Mouse (Mus musculus): ENCODE data around the gene Dmrtc1c2. TPM values are rescaled to one million over a fixed set of nuclear protein-coding genes. Genes with fewer than 3 reads are reported as not detected.
"Not testable (repeated sequence)": the region's sequence is repeated elsewhere in the genome, so short reads cannot be mapped to it uniquely, and the experiment has no call there.

The Dmrtc1c2 gene
- polyA plus RNA-seq (2015; fragmentation: Nextera tagmentation; extraction: Ambion mirVana) = not detected in 2 replicates

GRCm38 (mm10) chrX:102854516-102854915, at the start of gene Dmrtc1c2:
Gene Dmrtc1c2, minus strand, starts transcription at chrX:102854616.
- 95% methylated on average over 4 of the region's 13 CpGs for WGBS
- H3K9me3 ChIP-seq (replicated peaks; ENCODE audit: low read length); H3K9ac ChIP-seq (ENCODE audit: low read depth, low read length); H3K4me1 ChIP-seq (replicated peaks; ENCODE audit: insufficient read depth, low read length); ATAC-seq (replicated peaks; ENCODE audit: low FRiP score, low read depth); H3K27me3 ChIP-seq (ENCODE audit: insufficient read depth, low read length); DNase-seq (ENCODE audit: low spot score); H3K27ac ChIP-seq; H3K36me3 ChIP-seq (ENCODE audit: insufficient read depth, low read length); H3K4me3 ChIP-seq (replicated peaks; ENCODE audit: low read depth, low read length); H3K4me2 ChIP-seq (ENCODE audit: low read length): not testable (repeated sequence)

DNA sequence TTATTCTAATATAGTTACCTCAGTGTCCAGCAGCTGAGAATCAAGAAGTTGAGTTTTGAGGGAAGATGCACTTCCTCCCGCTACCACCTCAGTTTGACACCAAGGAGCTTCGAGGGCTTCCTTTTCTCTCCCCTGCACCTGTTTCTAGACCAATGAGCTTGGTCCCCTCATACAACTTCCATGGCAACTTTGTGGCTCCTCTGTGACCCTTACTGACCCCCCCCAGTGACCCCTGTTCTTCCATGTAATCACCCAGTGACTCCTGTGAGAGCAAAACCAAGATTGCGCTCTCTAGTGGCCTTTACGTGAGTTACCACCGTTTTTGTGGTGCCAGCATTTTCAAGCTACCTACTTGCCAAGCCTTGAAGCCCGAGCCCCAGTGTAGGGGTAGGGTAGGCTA, 13.5 kb upstream of the Dmrtc1c2 start, which contains the start of gene 1700031F05Rik:
Gene 1700031F05Rik (minus strand): TSS at position 101 of the 400 bp plus-strand sequence.
- no peak for TF ChIP-seq CTCF (IDR thresholded peaks at IDR 0.05; ENCODE audit: low read depth)
- Histone ChIP-seq H3K9me3 (replicated peaks; ENCODE audit: low read length) (no peaks in the 10 kb centered on the region), H3K9ac (ENCODE audit: low read depth, low read length) (no peak within 1 kb of the TSS), H3K36me3 (ENCODE audit: insufficient read depth, low read length) (no peaks in the 10 kb centered on the region), H3K27me3 (ENCODE audit: insufficient read depth, low read length) (no peaks in the 10 kb centered on the region), H3K4me3 (replicated peaks; ENCODE audit: low read depth, low read length) (no peak within 1 kb of the TSS), H3K4me2 (ENCODE audit: low read length) (no peak within 1 kb of the TSS), H3K27ac (no peak within 1 kb of the TSS), H3K4me1 (replicated peaks; ENCODE audit: insufficient read depth, low read length) (no peaks in the 10 kb centered on the region)
- 91% methylated on average over 6 of the region's 6 CpGs for WGBS
- DNase-seq (ENCODE audit: low spot score) (no peak), ATAC-seq (replicated peaks; ENCODE audit: low FRiP score, low read depth) (no peak)

GRCm38 (mm10) chrX:102812311-102812710, 42.1 kb downstream of the Dmrtc1c2 start:
- Histone ChIP-seq H3K4me3 (replicated peaks; ENCODE audit: low read depth, low read length) (no peak overlapping the region), H3K27me3 (ENCODE audit: insufficient read depth, low read length) (no peaks in the 10 kb centered on the region), H3K9me3 (replicated peaks; ENCODE audit: low read length) (no peaks in the 10 kb centered on the region), H3K4me1 (replicated peaks; ENCODE audit: insufficient read depth, low read length) (no peaks in the 10 kb centered on the region), H3K4me2 (ENCODE audit: low read length) (no peak overlapping the region), H3K9ac (ENCODE audit: low read depth, low read length) (no peak overlapping the region), H3K27ac (no peak overlapping the region), H3K36me3 (ENCODE audit: insufficient read depth, low read length) (no peaks in the 10 kb centered on the region)
- WGBS = 69% methylated on average over 4 of the region's 4 CpGs
- no peak for DNase-seq (ENCODE audit: low spot score)
- TF ChIP-seq CTCF (IDR thresholded peaks at IDR 0.05; ENCODE audit: low read depth) = no peak
- ATAC-seq (replicated peaks; ENCODE audit: low FRiP score, low read depth) = no peak

DNA sequence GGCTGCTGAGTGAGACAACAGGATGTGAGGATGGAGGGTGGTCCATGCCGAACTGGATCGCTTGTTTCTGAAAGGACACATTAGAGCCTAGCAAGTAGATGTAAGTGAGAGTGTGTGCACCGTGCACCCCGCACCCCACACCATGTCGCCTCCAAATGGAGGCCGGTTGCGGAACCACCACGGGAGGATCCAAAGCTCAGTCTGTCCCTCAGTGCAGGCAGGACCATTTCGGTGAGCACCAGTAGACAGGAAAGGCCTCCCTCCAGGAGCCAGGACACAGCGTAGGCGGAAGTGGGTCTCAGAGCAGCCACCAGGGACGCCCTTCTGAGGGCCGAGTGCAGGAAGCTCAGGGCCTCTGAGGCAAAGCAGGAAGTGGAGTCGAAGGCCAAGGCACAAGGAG, 51.8 kb downstream of the Dmrtc1c2 start, which contains the start of gene Dmrtc1c1:
Gene Dmrtc1c1 (plus strand): TSS at position 301 of the 400 bp plus-strand sequence.
- not testable (repeated sequence) for H3K9me3 ChIP-seq (replicated peaks; ENCODE audit: low read length); H3K27me3 ChIP-seq (ENCODE audit: insufficient read depth, low read length); H3K9ac ChIP-seq (ENCODE audit: low read depth, low read length); H3K4me3 ChIP-seq (replicated peaks; ENCODE audit: low read depth, low read length); ATAC-seq (replicated peaks; ENCODE audit: low FRiP score, low read depth); H3K4me1 ChIP-seq (replicated peaks; ENCODE audit: insufficient read depth, low read length); H3K27ac ChIP-seq; DNase-seq (ENCODE audit: low spot score); H3K36me3 ChIP-seq (ENCODE audit: insufficient read depth, low read length); H3K4me2 ChIP-seq (ENCODE audit: low read length)
- no CpG with 5 or more reads among the region's 14 CpGs for WGBS

Other genes with a start within 250 kb of the Dmrtc1c2 start
- 3.8 and 4.0 TPM in 2 replicates for gene Phka1, start 210.4 kb downstream of the Dmrtc1c2 start, polyA plus RNA-seq (2015; fragmentation: Nextera tagmentation; extraction: Ambion mirVana)
- gene Gm3880, start 167.6 kb downstream of the Dmrtc1c2 start, polyA plus RNA-seq (2015; fragmentation: Nextera tagmentation; extraction: Ambion mirVana) = not detected in 2 replicates
- not detected in 2 replicates for gene Gm9112, start 147.0 kb downstream of the Dmrtc1c2 start, polyA plus RNA-seq (2015; fragmentation: Nextera tagmentation; extraction: Ambion mirVana)
- gene Dmrtc1b, start 146.8 kb downstream of the Dmrtc1c2 start, polyA plus RNA-seq (2015; fragmentation: Nextera tagmentation; extraction: Ambion mirVana) = not detected in 2 replicates
- not detected in 2 replicates for gene Dmrtc1c1, start 51.7 kb downstream of the Dmrtc1c2 start, polyA plus RNA-seq (2015; fragmentation: Nextera tagmentation; extraction: Ambion mirVana)
- not detected in 2 replicates for gene 1700031F05Rik, start 13.4 kb upstream of the Dmrtc1c2 start, polyA plus RNA-seq (2015; fragmentation: Nextera tagmentation; extraction: Ambion mirVana)
- 2.8 and 3.3 TPM in 2 replicates for gene Dmrtc1a, start 54.1 kb upstream of the Dmrtc1c2 start, polyA plus RNA-seq (2015; fragmentation: Nextera tagmentation; extraction: Ambion mirVana)
- not detected in 2 replicates for gene 1700011M02Rik, start 54.3 kb upstream of the Dmrtc1c2 start, polyA plus RNA-seq (2015; fragmentation: Nextera tagmentation; extraction: Ambion mirVana)
- not detected in 2 replicates for gene 1700018G05Rik, start 73.8 kb upstream of the Dmrtc1c2 start, polyA plus RNA-seq (2015; fragmentation: Nextera tagmentation; extraction: Ambion mirVana)